In the genomic region with DNA sequence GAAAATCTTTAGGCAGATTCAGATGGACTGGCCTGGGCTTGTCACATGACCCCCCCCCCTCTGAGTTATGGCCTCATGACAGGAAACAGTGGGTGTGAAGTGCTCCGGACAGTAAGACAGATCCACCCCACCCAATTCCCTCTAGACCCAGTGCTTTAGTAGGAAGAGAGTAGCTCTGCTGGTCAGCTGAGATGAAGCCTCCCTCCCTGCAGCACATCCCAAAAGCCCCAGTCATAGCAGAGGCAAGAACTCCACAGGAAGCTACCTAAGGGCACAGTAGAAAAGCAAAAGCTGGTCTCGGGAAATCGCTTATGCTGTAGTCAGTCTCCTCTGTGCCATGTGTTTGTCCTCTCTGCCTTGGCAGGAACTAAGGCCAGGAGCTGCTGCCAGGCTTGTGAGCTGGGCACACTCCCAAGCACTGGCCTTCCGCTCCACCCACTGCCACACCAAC, we compare ENCODE assay signal across 9 mouse cellular contexts. TPM values are rescaled to one million over a fixed set of nuclear protein-coding genes. Genes with fewer than 3 reads are reported as not detected.
DNase-seq lines count a peak whose midpoint lies in the region; TF ChIP-seq lines count a peak whose summit lies in the region.
"Had no signal": no experiment of that assay in that cellular context is flagged by ENCODE, and none has a peak within 500 bp of the region (broad histone marks: within the 10 kb centered on the region; RNA-seq: fewer than 3 reads in every experiment).

No protein-coding gene starts in this region.

- intact Hi-C loops in left cerebral cortex, adult 2 months (cut with DNase I): loop anchor here (2.0 kb wide), 1 partner anchor 64 kb away; no protein-coding TSS in a partner anchor

- peak; percentile 16 for DNase-seq in ovary, adult 18-20 months (ENCODE audit: low spot score)
- no peak for DNase-seq in ovary, postnatal 10 days (ENCODE audit: low spot score)
- DNase-seq in cerebellum, adult 11 months: peak; percentile 87
- peak; percentile 59 to 68 for DNase-seq in heart, adult 9 months (ENCODE audit: low spot score in 2 of 2)
- DNase-seq in left cerebral cortex, adult 2 months (ENCODE audit: extremely low spot score in 1 of 2, low spot score in 2 of 2): peak; percentile 12 to 24
- DNase-seq in testis, postnatal 14 days (ENCODE audit: low spot score): peak; percentile 15
- DNase-seq in frontal cortex, postnatal 14 days (ENCODE audit: low spot score in 2 of 2): no peak
- no peak for DNase-seq in embryo, embryonic 9.5 days (ENCODE audit: extremely low spot score)

- no peak overlapping the region for H3K27ac ChIP-seq in left cerebral cortex, adult 2 months

- H3K4me3 ChIP-seq in left cerebral cortex, adult 2 months: no peak overlapping the region
- H3K4me3 ChIP-seq: megakaryocyte, embryonic 14.5 days had no signal

- TF ChIP-seq CTCF in left cerebral cortex, adult 2 months (IDR thresholded peaks at IDR 0.05): no peak

RNA-seq across cellular contexts. Expression of a gene that starts 60.0 kb away (rescaled TPM):
- 1 to 10 TPM; 6.0 to 7.8 TPM for total RNA-seq in left cerebral cortex, adult 2 months (2021)

Comparison
In these comparisons a context has a peak if more than half of its experiments do, and no peak if none do; other contexts are left out.
1. DNase-seq: peak in ovary, adult 18-20 months (single experiment), cerebellum, adult 11 months (single experiment), heart, adult 9 months (2 of 2), left cerebral cortex, adult 2 months (2 of 2) and testis, postnatal 14 days (single experiment); none in ovary, postnatal 10 days (single experiment), frontal cortex, postnatal 14 days (0 of 2) and embryo, embryonic 9.5 days (single experiment).